Mouse (Mus musculus) v-Abl transformed pro-B cells (cell line): ENCODE data around the gene Tpsb2.

ENCODE experiments used
- in situ Hi-C, 2 experiments: fragments of 400-800 bp; cut with MboI; formaldehyde crosslinking; loops; one replicate each; pipeline ENCODE4 v1.15.1; 2025; ENCODE audit not compliant: unreplicated experiment in 2 of 2

Gene Tpsb2

GRCm38 (mm10) chr17:25404190-25404589, 38.1 kb downstream of the Tpsb2 start:
- in situ Hi-C loops, result loop anchor here in 1 of 2 experiments (5.0 kb wide), 2 partner anchors 68 to 293 kb away; no protein-coding TSS in a partner anchor

GRCm38 (mm10) chr17:25405224-25405895, 39.3 kb downstream of the Tpsb2 start:
- in situ Hi-C loops, result no loop called here

GRCm38 (mm10) chr17:25406011-25406441, 39.9 kb downstream of the Tpsb2 start:
- in situ Hi-C loops, result no loop called here

GRCm38 (mm10) chr17:25407352-25407751, 41.2 kb downstream of the Tpsb2 start:
- in situ Hi-C loops, result no loop called here

- in situ Hi-C loops, result no loop called here
These were observed 42.3 kb downstream of the Tpsb2 start for GRCm38 (mm10) chr17:25408302-25408999.

- in situ Hi-C loops, result no loop called here
These were observed 43.5 kb downstream of the Tpsb2 start for GRCm38 (mm10) chr17:25409621-25410020.

GRCm38 (mm10) chr17:25410180-25410579, 44.1 kb downstream of the Tpsb2 start:
- in situ Hi-C loops, result no loop called here

GRCm38 (mm10) chr17:25410786-25411185, 44.7 kb downstream of the Tpsb2 start:
- in situ Hi-C loops, result no loop called here

GRCm38 (mm10) chr17:25411251-25411650, 45.1 kb downstream of the Tpsb2 start:
- in situ Hi-C loops, result no loop called here

GRCm38 (mm10) chr17:25414209-25414608, 48.1 kb downstream of the Tpsb2 start:
- in situ Hi-C loops, result no loop called here

GRCm38 (mm10) chr17:25414917-25415316, 48.8 kb downstream of the Tpsb2 start:
- in situ Hi-C loops, result no loop called here

GRCm38 (mm10) chr17:25415421-25415913, 49.4 kb downstream of the Tpsb2 start:
- in situ Hi-C loops, result no loop called here

GRCm38 (mm10) chr17:25416219-25416618, 50.1 kb downstream of the Tpsb2 start:
- in situ Hi-C loops, result no loop called here

- in situ Hi-C loops, result no loop called here
These were observed 51.9 kb downstream of the Tpsb2 start for GRCm38 (mm10) chr17:25417990-25418389.
